Mouse (Mus musculus): ENCODE measurements around the gene 1700001L19Rik.

GRCm38 (mm10) chr13:68597199-68597598, at the start of gene 1700001L19Rik:
- TF ChIP-seq CTCF (IDR thresholded peaks at IDR 0.05; ENCODE audit: insufficient read depth, low read length) (no peak), POLR2A (IDR thresholded peaks at IDR 0.05; ENCODE audit: borderline replicate concordance, extremely low read depth, low read depth, low read length) (no peak)

All from lung, adult 2 months (tissue).